Mouse (Mus musculus) layer of hippocampus, postnatal 25 days (tissue): ENCODE data around the gene Frem3. TPM values are rescaled to one million over a fixed set of nuclear protein-coding genes. Genes with fewer than 3 reads are reported as not detected.
A peak's percentile ranks its signal among the peaks of the same experiment; 100 is the strongest.

Experiments used
- DNase-seq, 2 experiments: peaks; one replicate each; pipeline ENCODE4 v3.0.0; 2022; ENCODE audit warnings: mixed read lengths in 2 of 2, low spot score in 1 of 2; ENCODE audit errors: extremely low spot score in 1 of 2
- total RNA-seq, 2 experiments: library from RNA; stranded (reverse); gene quantifications; 2 replicates each; pipeline ENCODE4 v1.2.3; 2021

Frem3 gene
- total RNA-seq, 2 experiments from 2014 or later = 0.77 to 1.3 TPM

DNA sequence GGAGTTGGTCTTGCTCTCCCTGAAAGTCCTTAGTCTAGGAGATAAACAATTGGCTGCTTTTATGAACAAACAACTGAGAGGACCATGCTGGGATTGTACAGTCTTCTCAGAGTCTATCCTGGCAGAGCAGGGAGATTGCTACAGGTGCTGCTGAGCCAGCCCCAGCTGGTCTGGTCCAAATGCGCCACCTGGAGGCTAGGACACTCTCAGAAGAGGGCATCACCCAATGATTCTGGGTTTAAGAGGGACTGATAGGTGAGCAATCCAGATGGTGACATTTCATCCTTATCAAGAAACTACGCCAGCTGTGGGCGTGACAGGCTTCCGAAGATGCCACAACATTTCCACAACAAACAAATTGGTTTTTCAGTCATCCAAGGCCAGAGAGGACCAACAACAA is 77.3 kb downstream of the Frem3 start:
- peak; percentile 30 to 67 for DNase-seq

DNA sequence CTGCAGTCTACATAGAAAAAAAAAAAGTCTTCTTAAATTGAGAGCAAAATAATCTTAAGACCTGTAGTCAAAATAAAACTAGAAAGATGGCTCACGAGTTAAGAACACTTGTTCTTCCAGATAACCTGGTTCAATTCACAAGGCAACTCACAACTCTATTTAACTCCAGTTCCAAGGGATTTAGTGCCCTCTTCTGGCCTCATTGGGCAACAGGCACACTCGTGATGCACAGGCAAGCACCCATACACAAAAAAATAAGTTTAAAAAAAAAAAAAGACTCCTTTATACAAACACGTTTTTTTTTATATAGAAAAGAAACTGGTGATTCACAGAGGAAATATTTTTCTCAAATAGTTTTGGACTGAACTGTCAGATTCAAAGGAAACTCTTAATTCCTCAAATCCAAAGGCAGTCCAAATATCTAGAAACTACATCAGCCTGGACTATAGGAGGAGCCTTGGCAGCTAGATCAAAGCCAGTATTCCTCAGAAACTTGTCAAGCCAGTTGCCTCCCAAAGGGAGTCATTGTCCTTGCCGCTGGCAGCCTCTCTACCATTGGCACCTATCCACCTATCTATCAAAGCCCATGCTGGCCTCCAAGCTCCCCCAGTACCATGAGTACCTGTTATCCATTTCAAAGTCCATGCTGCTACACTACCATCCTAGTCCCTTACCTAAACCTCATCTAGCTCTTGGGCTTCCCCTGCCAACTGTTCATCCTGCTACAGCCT is 100.0 kb downstream of the Frem3 start:
- DNase-seq = no peak

DNA sequence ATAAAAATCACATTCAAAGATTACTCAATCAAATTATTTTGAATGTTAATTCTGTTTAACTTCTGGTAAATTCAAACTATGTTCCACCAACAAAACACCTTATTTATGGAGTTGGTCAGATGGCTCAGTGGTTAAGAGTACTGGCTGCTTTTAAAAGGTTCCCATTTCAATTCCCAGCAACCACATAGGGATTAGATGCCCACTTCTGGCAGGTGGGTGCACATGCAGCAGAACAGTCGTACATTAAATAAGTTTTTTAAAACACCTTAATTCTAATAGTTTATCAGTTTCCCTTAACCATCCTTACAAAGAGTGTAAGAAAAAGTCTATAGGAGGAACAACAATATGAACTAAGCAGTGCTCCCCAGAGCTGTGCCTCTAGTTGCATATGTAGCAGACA is 103.6 kb downstream of the Frem3 start:
- DNase-seq = no peak

DNA sequence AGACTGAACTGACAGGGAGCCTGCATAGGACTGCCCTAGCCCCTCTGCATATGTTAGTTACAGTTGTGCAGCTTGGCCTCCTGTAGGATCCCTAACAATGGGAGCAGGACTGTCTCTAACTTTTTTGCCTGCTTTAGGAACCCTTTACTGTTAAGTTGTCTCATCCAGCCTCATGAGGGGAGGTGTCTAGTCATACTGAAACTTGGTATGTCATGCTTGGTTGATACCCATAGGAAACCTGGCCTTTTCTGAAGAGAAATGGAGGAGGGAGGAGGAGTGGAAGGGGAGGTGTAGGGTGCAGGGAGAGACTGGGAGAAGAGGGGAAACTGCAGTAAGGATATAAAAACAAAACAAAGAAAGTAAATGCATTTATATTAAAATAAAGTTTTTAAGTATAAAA is 121.4 kb downstream of the Frem3 start:
- no peak for DNase-seq

DNA sequence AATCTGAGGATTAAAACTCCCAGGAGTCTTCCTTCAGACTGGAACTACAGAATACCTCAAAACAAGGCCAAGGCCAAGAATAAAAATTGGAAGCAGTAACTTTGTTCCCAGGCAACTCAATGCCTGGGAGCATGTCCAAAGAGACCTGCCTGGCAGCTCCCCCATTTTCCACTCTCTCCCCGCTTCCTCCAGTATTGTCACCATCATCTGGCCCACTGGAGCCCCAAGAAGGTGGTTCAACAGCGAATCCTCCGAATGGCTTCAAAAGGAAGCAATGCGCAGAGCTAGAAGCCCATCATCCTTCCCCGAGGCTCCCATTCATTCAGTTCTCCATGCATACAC is 127.1 kb downstream of the Frem3 start:
- DNase-seq = no peak

DNA sequence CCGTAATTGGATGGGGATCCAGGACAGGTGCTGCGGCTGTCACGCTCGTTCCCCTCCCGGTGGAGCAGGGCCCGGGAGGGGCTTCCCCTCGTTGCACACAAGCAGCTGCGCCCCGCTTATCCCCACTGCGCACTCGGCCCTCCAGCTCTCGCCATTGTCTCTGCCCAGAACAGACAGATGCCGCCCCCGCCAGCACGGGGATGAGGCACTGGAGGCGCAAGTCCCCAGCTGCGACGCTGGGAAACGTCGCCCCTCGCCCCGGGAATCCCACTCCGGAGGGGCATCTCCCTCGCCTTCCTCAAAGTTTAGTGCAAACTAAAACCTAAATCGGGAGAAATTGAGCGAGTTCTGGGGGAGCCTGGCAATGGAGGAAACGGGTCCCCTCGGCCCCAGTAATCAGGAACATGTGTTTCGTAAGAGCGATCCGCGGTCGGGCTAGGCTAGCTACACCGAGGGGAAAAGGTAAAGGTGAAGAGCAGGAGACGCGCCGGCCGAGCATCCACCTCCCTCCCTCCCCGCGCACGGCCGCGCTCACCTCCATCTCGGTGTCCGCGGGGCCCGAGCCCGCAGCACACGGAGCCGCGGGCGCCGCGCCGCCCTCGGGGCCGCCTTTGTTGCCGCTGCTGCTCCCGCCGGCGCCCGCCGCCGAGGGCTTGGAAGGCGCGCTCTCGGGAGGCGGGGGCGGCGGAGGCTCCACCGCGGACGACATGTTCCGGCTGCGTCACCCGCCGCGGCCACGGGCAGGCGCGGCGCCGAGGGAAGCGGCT is 127.7 kb downstream of the Frem3 start:
- peak; percentile 49 to 53 for DNase-seq

DNA sequence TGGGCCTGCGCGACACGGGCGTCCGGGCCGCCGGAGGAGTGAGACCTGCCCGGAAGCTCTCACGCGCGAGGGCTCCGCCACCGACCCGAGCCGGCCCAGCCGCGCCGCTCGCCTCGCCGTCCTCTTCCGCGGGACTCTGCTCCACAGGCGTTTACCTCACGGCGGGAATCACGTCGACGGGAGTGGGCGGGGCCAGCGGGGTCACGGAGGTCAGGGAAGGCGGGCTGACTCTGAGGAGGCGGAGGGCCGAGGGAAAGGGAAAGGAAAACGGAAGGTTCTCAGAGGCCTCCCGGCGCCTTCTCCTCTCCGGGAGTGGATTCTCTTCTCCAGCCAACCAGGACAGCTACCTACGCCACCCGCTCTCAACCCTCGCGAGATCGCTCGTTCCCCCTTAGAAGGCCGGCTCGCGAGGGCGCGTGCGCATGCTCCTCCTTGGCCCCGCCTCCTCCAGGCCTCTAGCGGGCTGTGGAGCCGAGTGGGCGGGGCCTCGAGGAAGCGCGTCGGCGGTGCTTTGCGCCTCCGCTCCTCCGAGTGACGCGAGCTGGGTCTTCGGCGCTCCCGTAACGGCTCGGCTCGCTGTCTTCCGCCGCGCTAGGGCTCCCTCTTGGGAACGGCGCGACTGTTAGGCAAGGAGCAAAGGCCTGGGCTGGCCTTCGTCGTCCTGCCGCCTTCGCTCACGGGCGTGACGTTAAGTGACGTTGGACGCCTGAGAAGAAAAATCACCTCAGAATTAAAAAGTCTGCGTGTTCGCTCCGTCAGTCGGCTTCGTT is 128.5 kb downstream of the Frem3 start, which contains the start of gene Smarca5:
Gene Smarca5, minus strand, starts transcription at position 343 of the 770 bp plus-strand sequence.
- DNase-seq = peak; percentile 87 to 97

DNA sequence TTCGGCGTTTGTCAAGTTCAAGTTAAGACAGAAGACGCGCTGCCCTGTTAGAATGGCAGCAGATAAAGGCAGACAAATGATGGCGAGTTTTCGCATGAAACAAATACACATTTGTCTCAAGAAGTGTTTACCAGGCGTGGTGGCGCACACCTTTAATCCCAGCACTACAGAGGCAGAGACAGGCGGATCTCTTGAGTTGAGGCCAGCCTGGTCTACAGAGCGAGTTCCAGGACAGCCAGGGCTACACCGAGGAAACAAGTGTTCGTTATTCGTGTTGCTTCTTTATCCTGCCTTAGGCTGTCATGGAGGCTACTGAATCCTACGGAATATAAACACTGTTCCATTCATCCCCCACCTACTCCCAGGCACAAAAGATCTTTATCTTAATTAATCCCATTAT is 129.1 kb downstream of the Frem3 start:
- no peak for DNase-seq

Other genes with a start within 250 kb of the Frem3 start
- not detected for gene Gypa, start 117.3 kb upstream of the Frem3 start, total RNA-seq
- 10 to 100 TPM; 54.1 to 58.3 TPM for gene Smarca5, start 128.4 kb downstream of the Frem3 start, total RNA-seq